Mouse (Mus musculus) 416B (cell line): Measurements from ENCODE around the gene Tex14.

Experiments
- DNase-seq: peaks from one replicate; pipeline ENCODE4 v3.0.0; 2011; ENCODE audit warnings: low read depth

Gene Tex14

GRCm38 (mm10) chr11:87404876-87405275 is at the start of gene Tex14, which contains the start of gene Rad51c:
Gene Tex14 (plus strand): TSS chr11:87405065.
Gene Rad51c (minus strand): TSS chr11:87404954.
- DNase-seq = no peak

- peak; percentile 65 for DNase-seq
Observed at GRCm38 (mm10) chr11:87357317-87358300, 47.3 kb upstream of the Tex14 start.

- DNase-seq = peak; percentile 70
Observed at GRCm38 (mm10) chr11:87358331-87359261, 46.3 kb upstream of the Tex14 start, which contains the start of gene Ppm1e. Gene Ppm1e (minus strand): TSS chr11:87359023.

- DNase-seq = no peak
Observed at GRCm38 (mm10) chr11:87359262-87359612, 45.6 kb upstream of the Tex14 start.

- DNase-seq = no peak
Observed at GRCm38 (mm10) chr11:87365120-87365519, 39.7 kb upstream of the Tex14 start.

- no peak for DNase-seq
Observed at GRCm38 (mm10) chr11:87367061-87367460, 37.8 kb upstream of the Tex14 start.

GRCm38 (mm10) chr11:87367865-87368580 is 36.8 kb upstream of the Tex14 start:
- peak; percentile 95 for DNase-seq

- no peak for DNase-seq
Observed at GRCm38 (mm10) chr11:87384551-87384950, 20.3 kb upstream of the Tex14 start.

GRCm38 (mm10) chr11:87385676-87386075 is 19.2 kb upstream of the Tex14 start:
- no peak for DNase-seq

- peak; percentile 74 for DNase-seq
Observed at GRCm38 (mm10) chr11:87393855-87394254, 11.0 kb upstream of the Tex14 start.

GRCm38 (mm10) chr11:87398402-87398801 is 6.5 kb upstream of the Tex14 start:
- DNase-seq = peak; percentile 64

GRCm38 (mm10) chr11:87404111-87404853 is 583 bp upstream of the Tex14 start:
- DNase-seq = peak; percentile 96

- peak; percentile 71 for DNase-seq
Observed at GRCm38 (mm10) chr11:87413412-87413811, 8.5 kb downstream of the Tex14 start.

- DNase-seq = no peak
Observed at GRCm38 (mm10) chr11:87416120-87416519, 11.3 kb downstream of the Tex14 start.

- no peak for DNase-seq
Observed at GRCm38 (mm10) chr11:87420861-87421260, 16.0 kb downstream of the Tex14 start.

GRCm38 (mm10) chr11:87421760-87422201 is 16.9 kb downstream of the Tex14 start:
- DNase-seq = peak; percentile 61

GRCm38 (mm10) chr11:87422511-87423340 is 17.9 kb downstream of the Tex14 start:
- DNase-seq = peak; percentile 99

GRCm38 (mm10) chr11:87423551-87424325 is 18.9 kb downstream of the Tex14 start:
- peak; percentile 32 for DNase-seq

GRCm38 (mm10) chr11:87426121-87426449 is 21.2 kb downstream of the Tex14 start:
- no peak for DNase-seq
